Mouse (Mus musculus) megakaryocyte-erythroid progenitor cell, adult 5-6 weeks (primary cell): ENCODE results near the gene Eva1b. TPM values are rescaled to one million over a fixed set of nuclear protein-coding genes. Genes with fewer than 3 reads are reported as not detected.

ENCODE experiments used
- ATAC-seq: replicated peaks from 2 replicates; pipeline ENCODE4 v1.8.0; 2016; ENCODE audit warnings: mild to moderate bottlenecking, inconsistent platforms; ENCODE audit not compliant: severe bottlenecking, poor library complexity, low FRiP score, low TSS enrichment
- total RNA-seq, 2 experiments: library from RNA; stranded (forward) in 1 of 2; stranded (reverse) in 1 of 2; fragments of 200-1000, 215-1000 nt in 1 of 2; fragments of >200 nt in 1 of 2; fragmentation: Nextera tagmentation in 1 of 2; gene quantifications; 2 replicates each; pipeline ENCODE4 v1.2.3; 2014 to 2017

Gene Eva1b
- total RNA-seq (2014; fragmentation: Nextera tagmentation) = not detected in 2 replicates
- total RNA-seq (2017) = 0.91 TPM in 1 of 2 replicates, not detected in the other

DNA sequence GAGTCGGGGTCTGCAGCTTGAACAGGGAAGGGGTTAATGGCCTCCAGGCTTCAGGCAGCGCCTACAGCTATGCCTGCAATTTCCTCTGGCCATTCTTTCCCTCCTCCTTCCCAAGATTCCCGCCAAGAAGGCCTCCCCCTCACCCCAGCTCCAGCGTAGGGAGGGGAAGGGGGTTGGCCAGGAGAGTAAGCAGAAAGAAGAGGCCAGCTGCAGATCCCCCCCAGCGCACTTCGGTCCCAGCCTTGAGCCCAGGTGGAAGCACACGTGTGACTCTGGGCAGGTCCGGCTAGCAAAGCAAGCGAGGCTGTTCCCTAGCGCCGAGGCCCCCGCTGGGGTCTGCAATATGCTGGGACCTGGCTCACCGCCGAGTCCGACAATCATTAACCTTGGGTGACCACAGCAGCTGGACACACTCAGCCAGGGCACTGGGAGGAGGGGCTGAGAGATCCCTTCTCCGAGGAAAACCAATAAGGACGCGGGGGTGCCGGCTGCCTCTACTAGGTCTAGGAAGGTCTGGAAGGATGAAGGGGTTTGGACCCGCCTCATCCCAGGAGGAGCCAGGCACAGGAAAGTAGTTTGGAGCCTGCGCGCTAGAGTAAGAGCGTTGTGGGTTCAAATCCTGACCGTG lies at the start of gene Eva1b:
Eva1b (plus strand) TSS at position 212 of the 628 bp plus-strand sequence.
- no peak for ATAC-seq

GRCm38 (mm10) chr4:126099365-126099764 lies 48.2 kb upstream of the Eva1b start:
- ATAC-seq = peak; percentile 50

DNA sequence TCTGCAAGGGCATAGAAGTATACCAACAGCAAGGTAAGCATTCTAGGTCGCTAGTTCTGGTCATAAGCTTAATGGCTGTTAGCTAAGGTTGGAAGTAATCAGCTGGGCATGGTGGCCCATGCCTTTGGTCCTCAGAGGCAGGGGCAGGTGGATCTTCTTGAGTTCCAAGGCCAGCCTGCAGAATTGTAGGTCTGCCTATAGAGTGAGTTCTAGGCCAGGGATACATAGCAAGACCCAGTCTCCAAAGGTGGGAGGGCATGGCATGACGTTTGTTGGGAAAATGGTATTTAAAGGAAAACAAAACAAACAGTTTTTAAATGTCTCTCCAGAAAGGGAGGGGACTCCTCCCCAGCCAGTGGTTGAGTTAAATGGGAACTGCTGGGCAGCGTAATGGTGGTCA lies 46.8 kb upstream of the Eva1b start:
- ATAC-seq = no peak

GRCm38 (mm10) chr4:126102061-126102841 lies 45.3 kb upstream of the Eva1b start:
- ATAC-seq = no peak

DNA sequence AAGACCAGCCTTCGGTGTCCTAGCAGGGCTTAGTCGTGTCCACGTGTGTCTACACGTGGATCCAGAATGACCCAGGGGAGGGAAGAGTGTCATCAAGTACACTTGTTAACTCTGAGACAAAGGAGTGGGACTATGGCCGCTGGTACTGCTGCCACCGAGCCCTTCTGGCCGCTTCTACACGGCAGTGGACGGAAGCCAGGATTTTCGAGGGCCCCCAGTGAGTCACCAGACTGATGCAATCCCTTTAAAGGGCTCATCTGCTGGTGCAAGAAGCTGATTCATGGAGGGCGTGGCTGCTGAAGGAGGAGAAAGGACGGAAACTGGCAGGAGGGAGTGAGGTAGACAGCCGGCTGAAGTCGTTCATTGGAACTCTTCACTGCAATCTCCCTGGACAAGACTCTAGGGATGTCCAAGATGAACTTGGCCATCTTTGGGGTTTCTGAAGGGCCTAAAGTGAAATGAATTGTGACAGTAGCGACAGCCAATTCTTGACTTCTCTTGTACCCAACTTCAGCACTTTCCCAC lies 44.4 kb upstream of the Eva1b start:
- ATAC-seq = peak; percentile 81

- peak; percentile 82 for ATAC-seq
These were observed 43.9 kb upstream of the Eva1b start, which contains the start of gene Stk40 for GRCm38 (mm10) chr4:126103590-126104068. TSS of gene Stk40 (plus strand) at chr4:126103957.

- no peak for ATAC-seq
These were observed 43.1 kb upstream of the Eva1b start for GRCm38 (mm10) chr4:126104261-126105075.

DNA sequence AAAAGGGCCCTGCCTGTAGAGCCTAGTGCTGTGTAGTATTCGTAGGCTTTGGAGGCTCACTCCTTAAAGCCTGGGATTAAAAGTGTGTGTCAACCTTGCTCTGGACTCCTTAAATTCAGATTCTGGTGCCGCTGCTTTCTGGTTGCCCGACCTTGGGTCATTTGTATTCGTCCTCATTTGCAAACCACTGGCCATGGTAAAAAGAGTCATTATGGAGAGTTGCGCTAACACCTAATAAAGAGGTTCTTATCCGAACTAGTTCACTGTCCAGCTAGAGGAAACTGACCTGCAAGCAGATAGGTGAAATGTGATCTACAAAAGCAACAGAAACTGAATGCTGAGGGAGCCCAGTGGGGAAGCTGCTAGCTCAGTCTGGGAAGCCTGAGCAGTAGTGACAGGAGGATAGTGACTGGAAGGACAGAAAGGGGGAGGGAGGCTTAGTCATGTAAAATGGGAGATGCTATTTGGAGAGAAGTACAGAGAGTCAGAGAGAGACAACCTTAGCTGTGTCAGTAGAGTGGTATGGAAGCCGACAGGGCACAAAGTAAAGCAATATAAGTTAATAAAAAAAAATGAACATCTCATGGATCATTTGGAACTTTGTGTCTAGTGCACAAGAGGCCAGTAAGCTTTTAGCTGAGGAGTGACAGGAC lies 42.3 kb upstream of the Eva1b start:
- ATAC-seq = no peak

DNA sequence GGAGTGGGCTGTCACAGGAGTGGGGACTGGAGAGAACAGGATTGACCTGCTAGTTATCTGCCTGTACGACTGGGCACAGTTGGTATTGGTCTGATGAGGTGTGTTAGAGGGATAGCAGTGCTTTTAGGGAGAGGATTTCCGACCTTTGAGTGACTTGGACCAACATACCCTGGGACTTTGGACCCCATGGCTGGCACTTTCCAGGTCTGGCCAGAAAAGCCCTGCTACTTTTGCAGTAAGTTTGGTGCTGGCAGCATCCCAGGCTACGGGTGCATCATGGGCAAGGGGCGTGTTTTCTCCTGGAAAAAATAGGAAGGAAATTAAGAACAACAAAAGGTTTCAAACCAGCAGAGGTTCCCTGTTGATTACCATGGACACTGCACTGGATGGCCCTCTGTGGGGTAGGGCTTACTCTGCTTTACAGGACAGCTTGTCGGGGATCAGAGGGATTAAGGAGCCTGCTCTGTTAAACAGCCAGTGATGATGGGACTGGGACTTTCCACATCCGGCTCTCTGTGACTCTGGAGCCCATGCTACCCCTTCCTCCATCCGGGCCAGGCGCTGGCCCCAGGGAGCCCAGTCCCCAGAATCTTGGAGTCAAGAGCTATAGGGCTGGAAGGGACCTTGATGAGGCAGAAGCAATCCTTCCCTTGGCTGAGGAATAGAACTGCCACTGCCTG lies 39.3 kb upstream of the Eva1b start:
- no peak for ATAC-seq

DNA sequence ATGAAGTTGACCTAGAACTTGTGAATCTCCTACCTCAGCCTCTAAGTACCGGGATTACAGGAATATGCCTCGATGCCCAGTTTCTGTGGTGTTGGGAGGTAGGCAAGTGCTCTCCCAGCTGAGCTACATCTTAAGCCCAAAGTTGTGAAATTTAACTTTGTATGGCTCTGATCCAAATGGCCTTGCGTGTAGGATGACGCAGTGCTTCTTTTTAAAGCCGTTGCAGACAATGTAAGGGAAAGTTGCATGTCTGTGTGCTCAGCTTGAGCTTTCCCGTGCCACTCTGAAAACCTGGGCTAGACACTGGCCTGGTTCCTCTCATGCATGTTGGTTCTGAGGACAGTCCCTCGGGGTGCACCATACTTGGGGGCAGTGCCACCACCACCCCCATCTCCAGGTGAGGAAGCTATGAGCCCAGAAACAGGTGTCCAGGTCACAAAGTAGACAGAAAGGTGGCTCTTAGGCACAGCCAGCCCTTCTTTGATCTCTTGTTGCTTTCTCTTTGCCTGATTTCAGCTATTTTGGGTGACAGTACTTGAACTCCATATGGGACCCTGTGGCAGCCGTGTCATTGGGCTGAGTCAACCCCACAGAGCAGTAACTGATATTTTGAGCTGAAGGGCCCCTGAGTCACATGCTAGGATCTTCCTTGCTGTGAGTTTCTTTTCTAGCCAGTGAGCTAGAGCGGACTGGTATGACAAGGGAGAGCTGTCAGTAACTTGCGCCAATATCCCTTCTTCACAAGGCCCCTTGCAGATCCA lies 37.8 kb upstream of the Eva1b start:
- no peak for ATAC-seq

- ATAC-seq = peak; percentile 76
These were observed 37.0 kb upstream of the Eva1b start for GRCm38 (mm10) chr4:126110374-126111152.

GRCm38 (mm10) chr4:126111153-126111549 lies 36.4 kb upstream of the Eva1b start:
- no peak for ATAC-seq

DNA sequence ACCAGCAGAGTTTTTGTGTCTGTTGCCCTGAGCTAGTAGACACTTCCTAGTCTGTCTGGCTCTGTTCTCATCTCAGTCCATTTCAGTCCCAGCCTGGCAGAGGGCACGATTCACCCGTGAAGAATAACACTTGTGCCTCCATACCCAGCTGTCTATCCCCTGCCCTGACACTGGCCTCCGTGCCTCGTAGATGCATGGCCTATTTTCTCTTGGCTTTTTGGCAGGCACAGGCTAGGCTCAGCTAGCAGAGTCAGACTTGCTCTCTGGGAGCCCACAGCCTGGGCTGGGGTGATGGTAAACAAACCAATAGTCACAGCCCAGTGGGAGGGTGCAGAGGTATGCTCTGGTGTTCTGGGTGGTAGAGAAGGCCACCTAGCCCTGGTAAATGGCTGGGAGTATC lies 34.3 kb upstream of the Eva1b start:
- no peak for ATAC-seq

DNA sequence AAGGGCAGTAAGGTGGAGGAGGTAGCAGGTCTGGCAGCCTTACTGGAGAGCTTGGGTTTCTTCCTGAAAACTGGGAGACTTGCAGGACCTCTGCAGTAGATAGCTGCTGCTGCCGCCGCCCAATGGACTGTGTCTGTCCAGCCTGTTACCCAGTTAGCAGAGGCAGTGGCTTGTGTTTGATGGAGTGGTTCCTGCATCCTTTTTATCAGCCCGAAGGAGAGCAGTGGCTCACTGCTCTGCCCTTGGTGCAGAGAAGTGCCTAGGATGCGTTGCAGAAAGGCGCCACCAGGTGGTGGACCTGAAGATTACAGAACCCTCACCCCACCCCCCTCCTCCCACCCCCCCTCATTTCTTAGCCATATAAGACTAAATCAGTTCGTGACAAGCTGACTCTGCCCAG lies 33.6 kb upstream of the Eva1b start:
- ATAC-seq = peak; percentile 43; the same call in 1 of the 2 replicates

GRCm38 (mm10) chr4:126115411-126115810 lies 32.1 kb upstream of the Eva1b start:
- no peak for ATAC-seq

GRCm38 (mm10) chr4:126115871-126116521 lies 31.5 kb upstream of the Eva1b start:
- no peak for ATAC-seq

DNA sequence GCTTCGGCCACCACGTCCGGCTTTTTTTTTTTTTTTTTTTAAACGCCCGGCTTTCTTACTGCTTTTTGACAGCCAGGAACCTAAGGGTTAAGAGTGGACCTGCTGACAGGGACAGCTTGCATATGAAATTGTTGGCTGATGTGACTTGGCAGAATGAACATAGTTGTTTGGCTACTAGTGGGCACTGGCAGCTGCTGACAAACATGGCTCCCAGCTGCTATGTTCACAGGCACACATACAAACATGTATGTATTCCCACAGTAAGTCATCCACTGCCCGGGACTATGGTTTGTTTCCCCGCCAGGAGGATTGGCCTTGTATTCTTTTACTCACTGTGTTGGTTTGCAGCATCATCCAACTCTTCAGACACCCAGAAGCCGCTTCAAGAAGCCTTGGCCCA lies 30.4 kb upstream of the Eva1b start:
- ATAC-seq = no peak
